Mouse (Mus musculus): ENCODE measurements around the gene Cyp2c23. TPM values are rescaled to one million over a fixed set of nuclear protein-coding genes. Genes with fewer than 3 reads are reported as not detected.

Gene Cyp2c23
- polyA plus RNA-seq, 1 experiment from 2014 or later: 5.9 TPM

DNA sequence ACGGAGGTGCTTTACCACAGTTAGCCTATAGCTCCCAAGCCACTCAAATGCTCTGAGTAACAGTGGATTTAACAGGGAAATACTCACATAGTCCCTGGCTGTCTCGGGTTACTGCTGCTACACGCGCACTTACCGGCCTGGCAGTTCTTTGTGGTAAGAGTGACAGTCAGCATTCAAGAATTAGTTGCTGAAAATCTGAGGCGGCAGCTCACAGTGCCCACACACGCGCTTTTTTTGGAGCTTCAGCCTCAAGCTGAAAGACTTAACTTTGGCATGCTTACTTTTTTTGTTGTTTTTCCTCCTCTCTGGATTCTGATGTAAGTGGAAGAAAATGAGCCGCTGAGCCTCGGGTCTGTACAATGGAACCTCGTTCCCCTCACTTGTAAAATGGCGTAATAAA, 21.8 kb downstream of the Cyp2c23 start:
- Histone ChIP-seq H3K9ac (ENCODE audit: low read depth, low read length) (no peak overlapping the region), H3K4me3 (ENCODE audit: low read length) (no peak overlapping the region), H3K27ac (ENCODE audit: low read length) (no peak overlapping the region), H3K4me1 (ENCODE audit: control insufficient read depth, insufficient read depth, low read length) (0 out of 2 replicates have a peak, but pooled peaks cover 5% of the 10 kb centered on the region), H3K27me3 (replicated peaks; ENCODE audit: control insufficient read depth, insufficient read depth, low read length) (no peaks in the 10 kb centered on the region), H3K9me3 (ENCODE audit: control insufficient read depth, low read length) (no peaks in the 10 kb centered on the region), H3K36me3 (ENCODE audit: control insufficient read depth, insufficient read depth, low read length) (no peaks in the 10 kb centered on the region), H3K4me2 (ENCODE audit: low read depth, low read length) (no peak overlapping the region)
- 70% methylated on average over 12 of the region's 12 CpGs for WGBS
- ATAC-seq: no peak

DNA sequence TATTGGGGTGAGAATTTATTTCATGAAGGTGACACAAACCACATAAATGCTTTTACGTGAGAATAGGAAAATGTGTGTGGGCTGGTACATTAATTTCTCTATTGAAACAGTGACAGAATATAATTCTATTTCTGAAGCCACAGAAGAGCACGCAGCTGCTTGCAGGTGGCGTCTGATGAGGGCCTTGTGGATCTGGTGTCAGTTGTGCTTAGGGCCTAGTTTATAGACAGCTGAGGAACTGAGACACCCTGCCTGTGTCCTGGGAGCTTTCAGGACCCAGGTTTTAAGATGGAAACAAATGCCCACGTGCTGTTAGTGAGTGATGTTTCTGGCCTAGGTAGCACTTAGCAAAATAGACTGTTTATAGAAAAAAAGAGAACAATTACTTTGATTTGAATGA, 24.0 kb downstream of the Cyp2c23 start:
- no peak overlapping the region for H3K9ac ChIP-seq (ENCODE audit: low read depth, low read length)
- H3K36me3 ChIP-seq (ENCODE audit: control insufficient read depth, insufficient read depth, low read length): no peaks in the 10 kb centered on the region
- H3K4me1 ChIP-seq (ENCODE audit: control insufficient read depth, insufficient read depth, low read length): 0 out of 2 replicates have a peak, but pooled peaks cover 5% of the 10 kb centered on the region
- H3K4me2 ChIP-seq (ENCODE audit: low read depth, low read length): no peak overlapping the region
- no peaks in the 10 kb centered on the region for H3K27me3 ChIP-seq (replicated peaks; ENCODE audit: control insufficient read depth, insufficient read depth, low read length)
- no peaks in the 10 kb centered on the region for H3K9me3 ChIP-seq (ENCODE audit: control insufficient read depth, low read length)
- H3K27ac ChIP-seq (ENCODE audit: low read length): no peak overlapping the region; the same call in 1 of the 2 replicates
- no peak for ATAC-seq
- 64% methylated on average over 4 of the region's 4 CpGs for WGBS
- H3K4me3 ChIP-seq (ENCODE audit: low read length): no peak overlapping the region

DNA sequence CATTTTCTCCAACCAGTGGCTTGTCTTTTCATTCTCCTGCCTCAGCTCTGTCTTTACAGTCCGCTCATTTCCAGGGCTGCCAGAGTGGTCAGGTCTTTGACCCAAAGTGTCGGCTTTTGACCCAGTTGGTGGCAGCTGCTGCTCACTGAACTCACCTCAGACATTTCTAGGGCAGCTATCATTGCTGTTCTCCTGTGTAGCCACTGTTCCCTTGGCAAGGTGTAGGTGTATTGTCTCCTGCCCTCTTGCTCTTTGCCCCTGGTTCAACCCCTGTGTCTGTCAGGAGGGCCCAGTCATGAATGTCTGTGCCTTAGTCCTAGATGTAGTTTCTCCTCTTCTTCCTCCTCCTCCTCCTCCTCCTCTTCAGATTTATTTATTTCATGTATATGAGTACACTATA, 24.7 kb downstream of the Cyp2c23 start:
- Histone ChIP-seq H3K9me3 (ENCODE audit: control insufficient read depth, low read length) (no peaks in the 10 kb centered on the region), H3K4me2 (ENCODE audit: low read depth, low read length) (no peak overlapping the region), H3K27ac (ENCODE audit: low read length) (no peak overlapping the region), H3K36me3 (ENCODE audit: control insufficient read depth, insufficient read depth, low read length) (no peaks in the 10 kb centered on the region), H3K4me3 (ENCODE audit: low read length) (no peak overlapping the region), H3K27me3 (replicated peaks; ENCODE audit: control insufficient read depth, insufficient read depth, low read length) (no peaks in the 10 kb centered on the region), H3K9ac (ENCODE audit: low read depth, low read length) (no peak overlapping the region), H3K4me1 (ENCODE audit: control insufficient read depth, insufficient read depth, low read length) (0 out of 2 replicates have a peak, but pooled peaks cover 5% of the 10 kb centered on the region)
- WGBS: 98% methylated on average over 2 of the region's 2 CpGs
- no peak for ATAC-seq

DNA sequence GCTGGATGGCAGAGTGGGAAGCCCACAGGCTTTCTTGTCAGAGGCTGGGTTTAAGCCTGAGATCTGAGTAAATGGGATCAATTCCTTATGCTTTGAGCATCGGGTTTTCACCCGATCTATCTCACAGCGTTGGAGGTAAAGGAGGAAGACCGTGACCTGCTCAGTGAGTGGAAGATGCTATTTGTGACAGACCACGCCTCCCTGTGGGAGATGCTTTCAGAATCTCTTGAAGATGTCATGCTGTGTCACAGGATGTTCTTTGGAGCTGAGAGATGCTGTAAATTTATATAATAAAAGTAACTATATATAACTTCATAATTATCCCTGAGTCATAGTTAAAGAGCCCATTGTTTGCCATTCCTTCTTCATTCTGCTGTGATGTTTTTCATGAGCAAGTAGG, 28.3 kb downstream of the Cyp2c23 start:
- ATAC-seq: no peak
- WGBS: 83% methylated on average over 5 of the region's 5 CpGs
- H3K27me3 ChIP-seq (replicated peaks; ENCODE audit: control insufficient read depth, insufficient read depth, low read length): no peaks in the 10 kb centered on the region
- H3K9me3 ChIP-seq (ENCODE audit: control insufficient read depth, low read length): no peaks in the 10 kb centered on the region
- H3K4me2 ChIP-seq (ENCODE audit: low read depth, low read length): no peak overlapping the region
- no peak overlapping the region for H3K4me3 ChIP-seq (ENCODE audit: low read length)
- H3K27ac ChIP-seq (ENCODE audit: low read length): no peak overlapping the region
- H3K4me1 ChIP-seq (ENCODE audit: control insufficient read depth, insufficient read depth, low read length): 0 out of 2 replicates have a peak, but pooled peaks cover 5% of the 10 kb centered on the region
- H3K36me3 ChIP-seq (ENCODE audit: control insufficient read depth, insufficient read depth, low read length): no peaks in the 10 kb centered on the region
- H3K9ac ChIP-seq (ENCODE audit: low read depth, low read length): no peak overlapping the region

DNA sequence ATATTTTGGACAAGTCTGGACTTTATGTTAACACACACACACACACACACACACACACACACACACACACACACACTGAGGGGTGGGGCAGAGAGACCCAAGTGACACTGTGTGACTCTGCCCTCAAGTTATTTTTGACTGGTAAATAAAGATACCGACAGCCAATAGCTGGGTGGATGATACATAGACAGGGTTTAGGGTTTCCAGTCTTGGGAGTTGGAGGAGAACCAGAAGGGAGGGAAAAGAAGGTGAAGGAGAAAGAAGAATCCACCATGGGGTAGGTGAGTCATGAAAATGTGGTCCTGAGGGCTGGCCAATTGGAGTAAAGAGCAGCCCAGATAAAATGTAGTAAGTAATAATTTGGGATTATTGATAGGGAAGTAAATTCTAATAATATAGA, 28.9 kb downstream of the Cyp2c23 start:
- 72% methylated on average over 1 of the region's 1 CpGs for WGBS
- ATAC-seq: no peak
- Histone ChIP-seq H3K4me1 (ENCODE audit: control insufficient read depth, insufficient read depth, low read length) (no peaks in the 10 kb centered on the region), H3K4me2 (ENCODE audit: low read depth, low read length) (no peak overlapping the region), H3K36me3 (ENCODE audit: control insufficient read depth, insufficient read depth, low read length) (no peaks in the 10 kb centered on the region), H3K27ac (ENCODE audit: low read length) (no peak overlapping the region), H3K9me3 (ENCODE audit: control insufficient read depth, low read length) (no peaks in the 10 kb centered on the region), H3K4me3 (ENCODE audit: low read length) (no peak overlapping the region), H3K27me3 (replicated peaks; ENCODE audit: control insufficient read depth, insufficient read depth, low read length) (no peaks in the 10 kb centered on the region), H3K9ac (ENCODE audit: low read depth, low read length) (no peak overlapping the region)

DNA sequence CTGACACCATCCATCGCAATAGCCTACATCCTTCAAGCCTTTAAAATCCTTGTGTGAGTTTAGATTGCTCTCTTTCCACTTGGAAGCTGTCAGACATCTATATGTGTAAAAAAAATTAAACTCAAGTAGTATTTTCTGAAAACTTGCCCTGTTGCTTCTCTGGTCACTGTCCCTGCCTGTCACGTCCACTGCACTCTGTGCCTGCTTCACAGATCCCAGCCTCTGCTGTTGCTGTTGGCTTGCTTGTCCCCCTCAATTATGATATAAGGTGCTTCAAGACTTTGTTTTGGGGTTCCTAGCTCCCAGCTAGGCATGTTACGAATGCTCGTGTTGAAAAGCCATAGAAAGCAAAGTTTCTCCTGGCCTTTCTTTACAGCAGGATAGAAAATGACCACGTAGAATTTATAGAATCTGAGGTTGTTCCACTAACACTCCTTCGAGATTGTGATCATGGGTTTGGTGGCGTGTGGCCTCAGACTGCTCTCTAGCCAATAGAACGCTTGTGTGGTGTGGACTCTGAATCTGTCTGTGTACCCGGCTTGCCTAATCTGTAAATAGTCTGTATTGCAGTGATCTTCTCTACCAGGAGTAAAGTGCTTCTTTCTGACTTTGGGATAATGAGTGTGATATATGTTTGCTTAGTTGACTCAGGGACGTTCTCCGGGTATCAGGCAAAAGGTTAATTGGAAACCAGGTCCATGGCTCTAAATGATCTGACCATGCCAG, 30.0 kb downstream of the Cyp2c23 start:
- WGBS: 65% methylated on average over 11 of the region's 11 CpGs

DNA sequence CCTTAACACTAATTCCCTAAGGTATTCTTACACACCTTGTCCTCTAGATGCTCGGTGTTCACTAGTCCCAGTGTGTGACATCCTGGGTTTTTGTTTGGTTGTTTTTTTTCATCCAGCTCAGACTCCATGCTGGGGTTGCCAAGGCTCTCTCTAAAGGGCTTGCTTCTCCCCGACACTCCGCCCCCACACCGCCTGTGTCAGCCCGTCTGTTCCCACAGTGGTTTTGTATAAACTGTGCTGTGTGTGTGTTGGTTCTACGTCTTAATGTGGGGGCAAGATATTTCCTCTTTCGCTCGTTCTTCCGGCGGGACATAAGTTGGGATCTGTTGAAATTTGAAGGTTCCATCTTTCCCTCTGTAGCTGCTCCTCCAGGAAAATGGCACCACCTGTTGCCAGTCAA, 30.9 kb downstream of the Cyp2c23 start:
- no peak for ATAC-seq
- Histone ChIP-seq H3K4me3 (ENCODE audit: low read length) (no peak overlapping the region), H3K4me2 (ENCODE audit: low read depth, low read length) (no peak overlapping the region), H3K27me3 (replicated peaks; ENCODE audit: control insufficient read depth, insufficient read depth, low read length) (no peaks in the 10 kb centered on the region), H3K36me3 (ENCODE audit: control insufficient read depth, insufficient read depth, low read length) (no peaks in the 10 kb centered on the region), H3K9ac (ENCODE audit: low read depth, low read length) (no peak overlapping the region), H3K9me3 (ENCODE audit: control insufficient read depth, low read length) (no peaks in the 10 kb centered on the region), H3K4me1 (ENCODE audit: control insufficient read depth, insufficient read depth, low read length) (no peaks in the 10 kb centered on the region), H3K27ac (ENCODE audit: low read length) (no peak overlapping the region)
- WGBS: 77% methylated on average over 10 of the region's 10 CpGs

More for the DNA sequence above, 30.0 kb downstream of the Cyp2c23 start:
- Histone ChIP-seq H3K27ac (ENCODE audit: low read length) (no peak overlapping the region; the same call in 1 of the 2 replicates), H3K36me3 (ENCODE audit: control insufficient read depth, insufficient read depth, low read length) (no peaks in the 10 kb centered on the region), H3K4me3 (ENCODE audit: low read length) (no peak overlapping the region), H3K9me3 (ENCODE audit: control insufficient read depth, low read length) (no peaks in the 10 kb centered on the region), H3K9ac (ENCODE audit: low read depth, low read length) (no peak overlapping the region), H3K4me2 (ENCODE audit: low read depth, low read length) (no peak overlapping the region), H3K4me1 (ENCODE audit: control insufficient read depth, insufficient read depth, low read length) (no peaks in the 10 kb centered on the region), H3K27me3 (replicated peaks; ENCODE audit: control insufficient read depth, insufficient read depth, low read length) (no peaks in the 10 kb centered on the region)
- ATAC-seq: peak; percentile 81

DNA sequence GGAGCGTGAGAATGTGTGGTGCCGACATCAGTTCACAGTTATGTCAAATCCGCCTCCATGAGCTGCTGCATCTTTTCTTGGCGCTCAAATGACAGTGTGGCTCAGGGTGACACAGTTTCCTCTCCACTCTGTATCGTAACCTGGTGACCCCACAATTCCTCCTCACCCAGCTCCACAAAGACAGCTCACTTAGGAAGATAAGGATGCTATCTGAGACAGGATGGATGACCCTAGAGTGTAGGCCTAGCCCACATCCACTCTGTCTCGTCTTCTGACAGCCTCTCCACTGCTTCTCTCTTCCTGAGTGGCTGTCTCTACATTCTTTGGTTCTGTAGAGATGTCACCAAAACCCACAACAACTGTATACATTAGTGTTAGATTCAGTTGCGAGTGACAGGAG, 33.6 kb downstream of the Cyp2c23 start:
- Histone ChIP-seq H3K9ac (ENCODE audit: low read depth, low read length) (no peak overlapping the region), H3K4me2 (ENCODE audit: low read depth, low read length) (no peak overlapping the region), H3K27me3 (replicated peaks; ENCODE audit: control insufficient read depth, insufficient read depth, low read length) (no peaks in the 10 kb centered on the region), H3K36me3 (ENCODE audit: control insufficient read depth, insufficient read depth, low read length) (no peaks in the 10 kb centered on the region), H3K27ac (ENCODE audit: low read length) (no peak overlapping the region), H3K4me1 (ENCODE audit: control insufficient read depth, insufficient read depth, low read length) (no peaks in the 10 kb centered on the region), H3K4me3 (ENCODE audit: low read length) (no peak overlapping the region), H3K9me3 (ENCODE audit: control insufficient read depth, low read length) (no peaks in the 10 kb centered on the region)
- ATAC-seq: no peak
- 79% methylated on average over 7 of the region's 7 CpGs for WGBS

DNA sequence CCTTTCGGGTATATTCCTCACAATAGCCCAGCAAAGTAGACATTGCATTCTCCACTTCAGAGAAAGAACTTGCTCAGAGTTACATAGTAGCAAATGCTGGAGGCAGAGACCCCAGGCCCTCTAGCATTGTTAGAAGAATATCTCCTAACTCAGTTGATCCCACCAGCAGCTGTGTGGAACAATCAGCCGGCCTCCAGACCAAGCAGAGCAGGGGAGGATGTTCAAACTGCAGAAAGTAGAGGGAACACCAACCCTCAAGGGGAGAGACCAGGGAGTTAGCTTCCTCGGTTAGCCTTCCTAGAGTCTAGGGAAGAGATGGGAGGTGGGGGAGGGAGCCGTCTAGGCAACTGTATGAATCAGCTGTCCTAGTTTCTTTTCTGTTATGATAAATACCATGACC, 36.5 kb downstream of the Cyp2c23 start:
- Histone ChIP-seq H3K4me1 (ENCODE audit: control insufficient read depth, insufficient read depth, low read length) (no peaks in the 10 kb centered on the region), H3K27me3 (replicated peaks; ENCODE audit: control insufficient read depth, insufficient read depth, low read length) (no peaks in the 10 kb centered on the region), H3K9me3 (ENCODE audit: control insufficient read depth, low read length) (no peaks in the 10 kb centered on the region), H3K4me3 (ENCODE audit: low read length) (no peak overlapping the region), H3K27ac (ENCODE audit: low read length) (no peak overlapping the region), H3K36me3 (ENCODE audit: control insufficient read depth, insufficient read depth, low read length) (no peaks in the 10 kb centered on the region), H3K9ac (ENCODE audit: low read depth, low read length) (no peak overlapping the region), H3K4me2 (ENCODE audit: low read depth, low read length) (no peak overlapping the region)
- ATAC-seq: no peak
- 64% methylated on average over 4 of the region's 4 CpGs for WGBS

DNA sequence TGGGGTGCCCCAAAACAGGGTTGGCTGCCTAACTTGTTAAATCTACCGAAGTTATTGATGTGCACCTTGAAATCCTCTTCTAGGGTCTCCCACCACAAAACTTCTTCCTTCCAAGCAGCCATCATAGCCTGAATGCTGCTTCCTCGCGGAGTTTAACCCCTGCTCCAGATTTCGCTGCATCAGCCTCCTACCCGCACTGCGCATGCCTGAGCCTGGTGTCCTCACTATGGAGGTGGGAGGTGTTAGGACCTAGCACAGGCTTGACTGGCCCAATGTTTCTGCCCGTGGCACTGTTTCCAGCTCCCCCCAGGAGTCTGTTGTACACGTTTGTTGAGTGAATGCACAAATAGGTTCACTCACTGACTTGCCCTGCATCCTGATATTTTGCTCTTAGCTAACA, 38.6 kb downstream of the Cyp2c23 start:
- H3K36me3 ChIP-seq (ENCODE audit: control insufficient read depth, insufficient read depth, low read length): no peaks in the 10 kb centered on the region
- H3K4me2 ChIP-seq (ENCODE audit: low read depth, low read length): no peak overlapping the region
- WGBS: 80% methylated on average over 8 of the region's 8 CpGs
- no peaks in the 10 kb centered on the region for H3K27me3 ChIP-seq (replicated peaks; ENCODE audit: control insufficient read depth, insufficient read depth, low read length)
- H3K4me1 ChIP-seq (ENCODE audit: control insufficient read depth, insufficient read depth, low read length): no peaks in the 10 kb centered on the region
- no peaks in the 10 kb centered on the region for H3K9me3 ChIP-seq (ENCODE audit: control insufficient read depth, low read length)
- H3K9ac ChIP-seq (ENCODE audit: low read depth, low read length): no peak overlapping the region
- no peak overlapping the region for H3K4me3 ChIP-seq (ENCODE audit: low read length)
- no peak for ATAC-seq
- H3K27ac ChIP-seq (ENCODE audit: low read length): no peak overlapping the region
